Mouse (Mus musculus) 416B (cell line): Measurements from ENCODE around the gene Pex11g.

Experiments
- DNase-seq: peaks from one replicate; pipeline ENCODE4 v3.0.0; 2011; ENCODE audit warnings: low read depth

The Pex11g gene

GRCm38 (mm10) chr8:3415661-3416060, 51.8 kb downstream of the Pex11g start:
- no peak for DNase-seq

GRCm38 (mm10) chr8:3415259-3415658, 52.2 kb downstream of the Pex11g start:
- DNase-seq: peak; percentile 46

DNA sequence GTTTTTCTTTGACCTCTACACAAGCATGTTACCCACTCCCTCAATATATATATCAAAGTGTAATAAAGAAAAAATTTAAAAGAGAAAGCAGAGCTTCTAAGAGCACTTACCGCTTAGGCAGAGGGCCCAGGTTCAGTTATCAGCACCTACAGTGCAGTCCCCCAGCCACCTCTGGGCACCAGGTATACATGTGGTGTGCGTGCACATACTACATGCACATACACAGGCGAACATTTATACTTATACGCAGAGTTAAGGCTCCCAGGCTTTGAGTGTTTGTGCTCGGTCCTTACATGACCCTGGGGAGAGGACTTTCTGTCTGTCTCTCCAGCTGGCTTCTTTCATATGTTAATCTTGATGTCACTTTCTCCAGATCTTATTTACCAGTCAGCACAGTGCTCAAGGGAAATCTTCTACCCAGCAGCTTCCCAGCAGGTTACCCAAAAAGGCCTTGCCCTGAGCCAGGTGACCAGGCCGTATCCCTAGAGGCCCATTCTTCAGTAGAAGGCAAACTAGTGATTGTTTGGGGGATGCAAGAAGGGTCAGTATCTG, 52.8 kb downstream of the Pex11g start:
- no peak for DNase-seq

- DNase-seq: no peak
Observed at GRCm38 (mm10) chr8:3412816-3413215, 54.7 kb downstream of the Pex11g start.

DNA sequence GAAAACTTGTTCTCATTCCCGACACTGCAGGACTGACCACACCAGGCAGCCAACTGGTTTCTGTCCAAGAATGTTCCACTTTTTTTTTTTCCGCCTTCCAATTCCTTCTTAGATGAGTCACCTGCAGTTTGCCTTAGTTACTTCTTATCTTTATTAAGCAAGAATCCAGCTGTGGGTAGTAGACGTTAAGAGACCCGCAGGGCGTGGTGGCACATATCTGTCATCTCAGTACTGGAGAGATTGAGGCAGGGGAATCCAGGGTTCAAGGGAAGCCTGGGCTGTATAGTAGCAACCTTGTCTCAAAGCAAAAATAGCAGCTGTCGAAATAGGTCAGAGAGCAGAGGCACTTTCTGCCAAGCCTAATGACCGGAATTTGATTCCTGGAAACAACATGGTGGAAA, 55.6 kb downstream of the Pex11g start:
- peak; percentile 64 for DNase-seq

- DNase-seq: no peak
Observed at GRCm38 (mm10) chr8:3411085-3411484, 56.4 kb downstream of the Pex11g start.

DNA sequence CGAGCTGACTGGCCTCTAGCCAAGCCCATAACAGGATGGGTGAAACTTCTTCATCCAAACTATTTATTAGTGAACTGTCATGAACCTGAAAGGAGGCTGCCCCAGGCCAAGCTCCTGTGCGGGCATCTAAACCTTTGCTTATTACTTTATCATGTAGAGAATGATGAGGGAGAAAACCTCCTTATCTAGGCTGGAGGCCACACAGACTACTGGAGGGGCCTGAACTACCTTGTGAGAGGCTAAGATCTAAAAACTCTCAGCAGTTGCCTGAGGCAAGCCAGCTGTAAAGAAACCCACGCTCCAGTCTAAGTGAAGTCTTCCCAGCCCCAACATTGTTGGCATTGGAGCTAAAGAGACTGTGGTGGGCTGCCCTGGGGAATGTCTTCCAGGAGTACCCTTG, 60.1 kb downstream of the Pex11g start:
- DNase-seq: no peak
